Mouse (Mus musculus) hindbrain, embryonic 15.5 days (tissue): ENCODE results near the gene Ddah1. TPM values are rescaled to one million over a fixed set of nuclear protein-coding genes. Genes with fewer than 3 reads are reported as not detected.

Experiments
- ATAC-seq: fragments of 200-750 bp; cut with Nextera tagmentation; 2 replicates; pipeline ENCODE4 v1.8.0; 2017; ENCODE audit warnings: low read depth, moderate number of reproducible peaks, moderate TSS enrichment; ENCODE audit not compliant: low FRiP score
- H3K27ac ChIP-seq: fragments of 300-500 bp; sonication (generic); replicated peaks from 2 replicates; pipeline ENCODE4 v1.5.1; 2015; ENCODE audit warnings: mild to moderate bottlenecking, inconsistent platforms
- H3K27me3 ChIP-seq: fragments of 300-500 bp; sonication (generic); 2 replicates; pipeline ENCODE4 v1.6.1; 2015; ENCODE audit warnings: control low read depth, inconsistent platforms
- H3K36me3 ChIP-seq: fragments of 300-500 bp; sonication (generic); 2 replicates; pipeline ENCODE4 v1.6.1; 2015; ENCODE audit warnings: control low read depth, inconsistent platforms
- H3K4me1 ChIP-seq: fragments of 300-500 bp; sonication (generic); replicated peaks from 2 replicates; pipeline ENCODE4 v1.6.1; 2015; ENCODE audit warnings: control low read depth, inconsistent platforms
- H3K4me2 ChIP-seq: fragments of 300-500 bp; sonication (generic); 2 replicates; pipeline ENCODE4 v1.6.1; 2015; ENCODE audit warnings: moderate library complexity, mild to moderate bottlenecking, inconsistent platforms
- H3K4me3 ChIP-seq: fragments of 300-500 bp; sonication (generic); 2 replicates; pipeline ENCODE4 v1.5.1; 2015; ENCODE audit warnings: mild to moderate bottlenecking, inconsistent platforms
- H3K9ac ChIP-seq: fragments of 300-500 bp; sonication (generic); 2 replicates; pipeline ENCODE4 v1.6.1; 2015; ENCODE audit warnings: inconsistent platforms
- H3K9me3 ChIP-seq: fragments of 300-500 bp; sonication (generic); 2 replicates; pipeline ENCODE4 v1.6.1; 2016; ENCODE audit warnings: control low read depth, inconsistent platforms
- WGBS: fragments of 180-500 bp; shearing (Covaris S2); methylation state at CpG from one replicate; pipeline ENCODE4 v1.1.7; 2015; 5-methylcytosine and 5-hydroxymethylcytosine counted together
- polyA plus RNA-seq: library from polyadenylated mRNA; unstranded; fragments of >200 nt; fragmentation: Nextera tagmentation; extraction: Ambion mirVana; gene quantifications from 2 replicates; pipeline ENCODE4 v1.2.1, GENCODE M21; 2015

The Ddah1 gene
- polyA plus RNA-seq, 1 experiment from 2014 or later: 122 TPM

- Histone ChIP-seq H3K4me1 (peaks cover 16% of the 10 kb centered on the region), H3K4me2 (peak overlapping the region; percentile 69), H3K27me3 (no peaks in the 10 kb centered on the region), H3K9me3 (no peaks in the 10 kb centered on the region), H3K4me3 (peak overlapping the region; percentile 64), H3K9ac (peak overlapping the region; percentile 81), H3K36me3 (no peaks in the 10 kb centered on the region), H3K27ac (peak overlapping the region; percentile 88)
- under 1% methylated on average over 58 of the region's 58 CpGs for WGBS
- peak; percentile 100 for ATAC-seq
Observed at GRCm38 (mm10) chr3:145923874-145924577, 165.6 kb downstream of the Ddah1 start.

- H3K4me2 ChIP-seq: peak overlapping the region; percentile 69
- no peaks in the 10 kb centered on the region for H3K36me3 ChIP-seq
- peak overlapping the region; percentile 81 for H3K9ac ChIP-seq
- H3K4me3 ChIP-seq: peak overlapping the region; percentile 64
- ATAC-seq: no peak; the same call in 1 of the 2 replicates
- 6% methylated on average over 39 of the region's 39 CpGs for WGBS
- peaks cover 16% of the 10 kb centered on the region for H3K4me1 ChIP-seq
- H3K27ac ChIP-seq: peak overlapping the region; percentile 88
- H3K9me3 ChIP-seq: no peaks in the 10 kb centered on the region
- no peaks in the 10 kb centered on the region for H3K27me3 ChIP-seq
Observed at GRCm38 (mm10) chr3:145924649-145925337, 166.3 kb downstream of the Ddah1 start.

- peak overlapping the region; percentile 64 for H3K4me3 ChIP-seq
Observed at GRCm38 (mm10) chr3:145925506-145925905, 167.0 kb downstream of the Ddah1 start.

GRCm38 (mm10) chr3:145929525-145930400 lies 171.3 kb downstream of the Ddah1 start:
- peaks cover 17% of the 10 kb centered on the region; the same call in 1 of the 2 replicates for H3K36me3 ChIP-seq
- no peak overlapping the region for H3K4me2 ChIP-seq
- no peaks in the 10 kb centered on the region for H3K27me3 ChIP-seq
- ATAC-seq: no peak
- peaks cover 16% of the 10 kb centered on the region for H3K4me1 ChIP-seq
- 70% methylated on average over 7 of the region's 7 CpGs for WGBS
- no peak overlapping the region for H3K27ac ChIP-seq
- no peaks in the 10 kb centered on the region for H3K9me3 ChIP-seq
- H3K9ac ChIP-seq: no peak overlapping the region
- H3K4me3 ChIP-seq: no peak overlapping the region

More at GRCm38 (mm10) chr3:145925506-145925905, 167.0 kb downstream of the Ddah1 start:
- peak overlapping the region; percentile 81; the same call in 1 of the 2 replicates for H3K9ac ChIP-seq
- H3K27me3 ChIP-seq: no peaks in the 10 kb centered on the region
- H3K4me1 ChIP-seq: peaks cover 16% of the 10 kb centered on the region
- H3K36me3 ChIP-seq: no peaks in the 10 kb centered on the region
- peak overlapping the region; percentile 69 for H3K4me2 ChIP-seq
- H3K9me3 ChIP-seq: no peaks in the 10 kb centered on the region
- no peak overlapping the region for H3K27ac ChIP-seq
- no peak for ATAC-seq
- 71% methylated on average over 5 of the region's 5 CpGs for WGBS

GRCm38 (mm10) chr3:145933845-145934244 lies 175.4 kb downstream of the Ddah1 start:
- WGBS: 86% methylated on average over 9 of the region's 9 CpGs
- H3K4me2 ChIP-seq: no peak overlapping the region
- no peak for ATAC-seq

GRCm38 (mm10) chr3:145937505-145938404 lies 179.3 kb downstream of the Ddah1 start, which contains the start of gene 2410004B18Rik:
Gene 2410004B18Rik (plus strand): TSS chr3:145938014.
- Histone ChIP-seq H3K4me2 (peak within 1 kb of the TSS; percentile 82), H3K4me1 (peaks cover 22% of the 10 kb centered on the region), H3K36me3 (peaks cover 19% of the 10 kb centered on the region; the same call in 1 of the 2 replicates), H3K9me3 (no peaks in the 10 kb centered on the region), H3K27me3 (no peaks in the 10 kb centered on the region), H3K27ac (peak within 1 kb of the TSS; percentile 85), H3K9ac (peak within 1 kb of the TSS; percentile 95), H3K4me3 (peak within 1 kb of the TSS; percentile 99)
- ATAC-seq: peak; percentile 95
- 2% methylated on average over 59 of the region's 70 CpGs for WGBS

More at GRCm38 (mm10) chr3:145933845-145934244, 175.4 kb downstream of the Ddah1 start:
- Histone ChIP-seq H3K36me3 (peaks cover 17% of the 10 kb centered on the region; the same call in 1 of the 2 replicates), H3K4me3 (no peak overlapping the region), H3K27ac (no peak overlapping the region), H3K4me1 (peaks cover 3% of the 10 kb centered on the region), H3K27me3 (no peaks in the 10 kb centered on the region), H3K9ac (no peak overlapping the region), H3K9me3 (no peaks in the 10 kb centered on the region)

- H3K4me2 ChIP-seq: peak overlapping the region; percentile 82
- H3K36me3 ChIP-seq: peaks cover 19% of the 10 kb centered on the region; the same call in 1 of the 2 replicates
- ATAC-seq: peak; percentile 28
- H3K9ac ChIP-seq: peak overlapping the region; percentile 95
- H3K4me3 ChIP-seq: peak overlapping the region; percentile 99
- peak overlapping the region; percentile 85 for H3K27ac ChIP-seq
- WGBS: 21% methylated on average over 39 of the region's 50 CpGs
- H3K4me1 ChIP-seq: peaks cover 26% of the 10 kb centered on the region
- no peaks in the 10 kb centered on the region for H3K27me3 ChIP-seq
- H3K9me3 ChIP-seq: no peaks in the 10 kb centered on the region
Observed at GRCm38 (mm10) chr3:145938405-145939349, 180.2 kb downstream of the Ddah1 start.

- H3K9me3 ChIP-seq: no peaks in the 10 kb centered on the region
- peak overlapping the region; percentile 82 for H3K4me2 ChIP-seq
- WGBS: 88% methylated on average over 12 of the region's 12 CpGs
- H3K27me3 ChIP-seq: no peaks in the 10 kb centered on the region
- no peak overlapping the region for H3K27ac ChIP-seq
- H3K4me1 ChIP-seq: peaks cover 26% of the 10 kb centered on the region
- peak overlapping the region; percentile 99 for H3K4me3 ChIP-seq
- no peak for ATAC-seq
- peaks cover 24% of the 10 kb centered on the region for H3K36me3 ChIP-seq
- 0 out of 2 replicates have a peak overlapping the region, but pooled peaks have one; percentile 95 for H3K9ac ChIP-seq
Observed at GRCm38 (mm10) chr3:145939402-145939801, 180.9 kb downstream of the Ddah1 start.

GRCm38 (mm10) chr3:145939971-145940370 lies 181.5 kb downstream of the Ddah1 start:
- no peak overlapping the region for H3K4me3 ChIP-seq
- H3K27me3 ChIP-seq: no peaks in the 10 kb centered on the region
- no peak overlapping the region; the same call in 1 of the 2 replicates for H3K4me2 ChIP-seq
- no peak for ATAC-seq
- peaks cover 29% of the 10 kb centered on the region for H3K36me3 ChIP-seq
- H3K4me1 ChIP-seq: peaks cover 26% of the 10 kb centered on the region
- 84% methylated on average over 4 of the region's 4 CpGs for WGBS
- H3K9me3 ChIP-seq: no peaks in the 10 kb centered on the region
- no peak overlapping the region for H3K27ac ChIP-seq
- no peak overlapping the region for H3K9ac ChIP-seq

- Histone ChIP-seq H3K27me3 (no peaks in the 10 kb centered on the region), H3K4me1 (peaks cover 26% of the 10 kb centered on the region), H3K4me3 (no peak overlapping the region), H3K36me3 (peaks cover 30% of the 10 kb centered on the region), H3K4me2 (no peak overlapping the region), H3K27ac (no peak overlapping the region), H3K9ac (no peak overlapping the region), H3K9me3 (no peaks in the 10 kb centered on the region)
- WGBS: 15% methylated on average over 3 of the region's 3 CpGs
- ATAC-seq: no peak
Observed at GRCm38 (mm10) chr3:145941971-145942370, 183.5 kb downstream of the Ddah1 start.
